Mouse (Mus musculus): ENCODE measurements around the gene Ccdc155. TPM values are rescaled to one million over a fixed set of nuclear protein-coding genes. Genes with fewer than 3 reads are reported as not detected.

The Ccdc155 gene
- polyA plus RNA-seq, 1 experiment from 2014 or later = 0.41 TPM

- DNase-seq (ENCODE audit: low spot score) (peak; percentile 96), ATAC-seq (replicated peaks; ENCODE audit: insufficient number of reproducible peaks, low FRiP score, low TSS enrichment, low read depth) (peak; percentile 77)
- under 1% methylated on average over 13 of the region's 13 CpGs for WGBS
- peaks cover 17% of the 10 kb centered on the region for H3K36me3 ChIP-seq (replicated peaks; ENCODE audit: control insufficient read depth, insufficient read depth, low read depth, low read length)
- peak overlapping the region; percentile 63 for H3K4me2 ChIP-seq (ENCODE audit: low read depth, low read length)
- H3K9ac ChIP-seq (replicated peaks; ENCODE audit: low read length) = peak overlapping the region; percentile 100
- peak overlapping the region; percentile 89 for H3K4me3 ChIP-seq (ENCODE audit: low read depth, low read length)
- H3K9me3 ChIP-seq (replicated peaks; ENCODE audit: control insufficient read depth, low read length) = no peaks in the 10 kb centered on the region
- no peaks in the 10 kb centered on the region; the same call in 1 of the 2 replicates for H3K4me1 ChIP-seq (ENCODE audit: control insufficient read depth, insufficient read depth, low read length)
- H3K27ac ChIP-seq (replicated peaks; ENCODE audit: low read depth, low read length) = peak overlapping the region; percentile 95
- peaks cover 2% of the 10 kb centered on the region; the same call in 1 of the 2 replicates for H3K27me3 ChIP-seq (ENCODE audit: control insufficient read depth, insufficient read depth, low read length)
Observed at GRCm38 (mm10) chr7:45216442-45217183, 11.9 kb upstream of the Ccdc155 start.

DNA sequence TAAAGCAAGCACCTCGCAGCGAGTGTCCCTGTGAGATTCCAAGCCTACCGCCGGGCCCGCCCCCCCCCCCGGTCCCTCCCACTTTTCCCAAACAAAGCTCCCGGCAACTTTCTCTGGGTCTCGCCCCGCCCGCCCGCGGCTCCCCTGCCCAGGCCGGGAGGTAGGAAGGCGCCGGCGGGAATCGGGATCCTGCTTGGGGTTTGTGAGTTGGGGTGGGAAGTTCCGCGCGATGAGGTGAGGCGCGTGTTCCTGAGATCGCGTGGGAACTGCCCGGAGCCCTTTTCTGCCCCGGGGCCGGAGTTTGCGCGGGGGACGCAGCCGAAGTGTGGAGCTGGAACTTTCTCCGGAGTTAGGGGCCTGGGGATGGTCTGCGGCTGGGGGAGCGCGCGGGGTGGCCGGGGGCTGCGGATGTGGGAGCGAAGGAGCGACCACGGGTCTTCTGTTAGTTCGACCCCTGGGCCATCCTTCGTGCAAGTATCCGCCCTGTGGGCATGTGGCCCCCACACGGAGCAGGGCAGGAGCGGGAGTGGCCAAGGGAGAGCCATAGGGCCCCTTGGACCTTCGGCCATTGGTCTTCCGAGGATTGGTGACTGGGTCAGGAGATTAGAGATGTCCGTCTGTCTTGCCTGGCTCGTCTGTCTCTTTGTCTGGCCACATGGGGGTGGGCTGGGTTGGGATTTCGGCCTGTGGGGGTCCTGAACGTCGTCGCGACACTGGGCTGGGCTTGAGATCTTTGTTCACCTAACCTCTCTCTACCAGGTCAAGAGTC lies 11.2 kb upstream of the Ccdc155 start, which contains the start of gene Tead2:
TSS of gene Tead2 (plus strand) at position 81 of the 769 bp plus-strand sequence.
- Histone ChIP-seq H3K36me3 (replicated peaks; ENCODE audit: control insufficient read depth, insufficient read depth, low read depth, low read length) (peaks cover 14% of the 10 kb centered on the region), H3K4me2 (ENCODE audit: low read depth, low read length) (peak within 1 kb of the TSS; percentile 63), H3K27ac (replicated peaks; ENCODE audit: low read depth, low read length) (peak within 1 kb of the TSS; percentile 95), H3K4me1 (ENCODE audit: control insufficient read depth, insufficient read depth, low read length) (no peaks in the 10 kb centered on the region; the same call in 1 of the 2 replicates), H3K27me3 (ENCODE audit: control insufficient read depth, insufficient read depth, low read length) (peaks cover 9% of the 10 kb centered on the region), H3K4me3 (ENCODE audit: low read depth, low read length) (peak within 1 kb of the TSS; percentile 89), H3K9ac (replicated peaks; ENCODE audit: low read length) (peak within 1 kb of the TSS; percentile 100), H3K9me3 (replicated peaks; ENCODE audit: control insufficient read depth, low read length) (no peaks in the 10 kb centered on the region)
- ATAC-seq (replicated peaks; ENCODE audit: insufficient number of reproducible peaks, low FRiP score, low TSS enrichment, low read depth) (peak; percentile 57), DNase-seq (ENCODE audit: low spot score) (peak; percentile 85)
- WGBS = 1% methylated on average over 51 of the region's 55 CpGs

GRCm38 (mm10) chr7:45213708-45214107 lies 9.0 kb upstream of the Ccdc155 start:
- DNase-seq (ENCODE audit: low spot score) (no peak), ATAC-seq (replicated peaks; ENCODE audit: insufficient number of reproducible peaks, low FRiP score, low TSS enrichment, low read depth) (no peak)
- 62% methylated on average over 5 of the region's 5 CpGs for WGBS
- H3K4me3 ChIP-seq (ENCODE audit: low read depth, low read length) = no peak overlapping the region
- H3K9ac ChIP-seq (replicated peaks; ENCODE audit: low read length) = no peak overlapping the region
- H3K27ac ChIP-seq (replicated peaks; ENCODE audit: low read depth, low read length) = no peak overlapping the region
- no peaks in the 10 kb centered on the region for H3K9me3 ChIP-seq (replicated peaks; ENCODE audit: control insufficient read depth, low read length)
- no peak overlapping the region for H3K4me2 ChIP-seq (ENCODE audit: low read depth, low read length)
- no peaks in the 10 kb centered on the region; the same call in 1 of the 2 replicates for H3K4me1 ChIP-seq (ENCODE audit: control insufficient read depth, insufficient read depth, low read length)
- peaks cover 15% of the 10 kb centered on the region for H3K27me3 ChIP-seq (ENCODE audit: control insufficient read depth, insufficient read depth, low read length)
- H3K36me3 ChIP-seq (replicated peaks; ENCODE audit: control insufficient read depth, insufficient read depth, low read depth, low read length) = no peaks in the 10 kb centered on the region; the same call in 1 of the 2 replicates

DNA sequence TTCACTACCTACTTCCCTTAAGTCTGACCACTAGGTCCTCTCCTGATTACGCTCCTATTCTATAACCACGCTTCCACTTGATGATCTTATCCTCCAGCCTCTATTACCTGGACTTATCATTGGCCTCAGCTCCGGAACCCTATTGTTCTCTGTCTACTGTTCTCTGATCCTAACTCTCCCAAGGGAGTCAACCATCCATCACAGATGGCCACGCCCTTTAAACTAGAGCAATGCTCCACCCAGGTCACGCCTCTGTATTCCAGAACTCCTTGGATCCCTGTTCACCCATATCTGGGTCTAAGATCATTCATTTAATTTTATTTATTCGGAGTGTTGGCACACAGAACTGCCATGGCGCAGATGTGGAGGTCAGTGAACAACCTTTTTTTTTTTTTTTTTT lies 7.7 kb upstream of the Ccdc155 start:
- no peak overlapping the region for H3K4me2 ChIP-seq (ENCODE audit: low read depth, low read length)
- 68% methylated on average over 7 of the region's 7 CpGs for WGBS
- H3K4me3 ChIP-seq (ENCODE audit: low read depth, low read length) = no peak overlapping the region
- no peaks in the 10 kb centered on the region for H3K36me3 ChIP-seq (replicated peaks; ENCODE audit: control insufficient read depth, insufficient read depth, low read depth, low read length)
- no peaks in the 10 kb centered on the region; the same call in 1 of the 2 replicates for H3K4me1 ChIP-seq (ENCODE audit: control insufficient read depth, insufficient read depth, low read length)
- no peak overlapping the region for H3K27ac ChIP-seq (replicated peaks; ENCODE audit: low read depth, low read length)
- peaks cover 15% of the 10 kb centered on the region for H3K27me3 ChIP-seq (ENCODE audit: control insufficient read depth, insufficient read depth, low read length)
- DNase-seq (ENCODE audit: low spot score) (no peak), ATAC-seq (replicated peaks; ENCODE audit: insufficient number of reproducible peaks, low FRiP score, low TSS enrichment, low read depth) (no peak)
- H3K9ac ChIP-seq (replicated peaks; ENCODE audit: low read length) = no peak overlapping the region
- no peaks in the 10 kb centered on the region for H3K9me3 ChIP-seq (replicated peaks; ENCODE audit: control insufficient read depth, low read length)

DNA sequence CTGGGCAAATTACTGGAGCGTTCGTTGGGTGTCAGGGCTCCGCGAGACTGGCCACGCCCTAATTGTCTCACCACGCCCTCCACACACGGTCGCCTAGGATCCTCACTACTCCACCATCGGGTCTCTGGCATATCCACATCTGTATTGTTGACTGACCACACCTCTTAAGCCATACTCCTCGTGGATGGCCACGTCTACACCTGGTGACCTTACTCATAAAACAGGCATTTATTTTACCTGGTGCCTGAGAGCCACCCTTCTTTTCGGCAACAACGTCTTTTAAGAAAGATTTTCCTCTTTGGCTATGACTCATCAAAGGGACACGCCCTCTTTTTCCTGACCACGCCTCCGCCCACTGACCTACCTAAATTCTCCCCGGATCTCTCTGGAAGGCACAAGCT lies 7.2 kb upstream of the Ccdc155 start, which contains the start of gene Dkkl1:
TSS of gene Dkkl1 (minus strand) at position 297 of the 401 bp plus-strand sequence.
- Histone ChIP-seq H3K9me3 (replicated peaks; ENCODE audit: control insufficient read depth, low read length) (no peaks in the 10 kb centered on the region), H3K4me2 (ENCODE audit: low read depth, low read length) (no peak within 1 kb of the TSS; the same call in 1 of the 2 replicates), H3K27me3 (ENCODE audit: control insufficient read depth, insufficient read depth, low read length) (peaks cover 15% of the 10 kb centered on the region), H3K27ac (replicated peaks; ENCODE audit: low read depth, low read length) (no peak within 1 kb of the TSS), H3K4me3 (ENCODE audit: low read depth, low read length) (0 out of 2 replicates have a peak within 1 kb of the TSS, but pooled peaks have one; percentile 6), H3K4me1 (ENCODE audit: control insufficient read depth, insufficient read depth, low read length) (no peaks in the 10 kb centered on the region), H3K9ac (replicated peaks; ENCODE audit: low read length) (no peak within 1 kb of the TSS), H3K36me3 (replicated peaks; ENCODE audit: control insufficient read depth, insufficient read depth, low read depth, low read length) (no peaks in the 10 kb centered on the region)
- 6% methylated on average over 17 of the region's 17 CpGs for WGBS
- no peak for DNase-seq (ENCODE audit: low spot score)
- no peak for ATAC-seq (replicated peaks; ENCODE audit: insufficient number of reproducible peaks, low FRiP score, low TSS enrichment, low read depth)

GRCm38 (mm10) chr7:45211070-45211469 lies 6.4 kb upstream of the Ccdc155 start:
- Histone ChIP-seq H3K36me3 (replicated peaks; ENCODE audit: control insufficient read depth, insufficient read depth, low read depth, low read length) (no peaks in the 10 kb centered on the region), H3K4me1 (ENCODE audit: control insufficient read depth, insufficient read depth, low read length) (no peaks in the 10 kb centered on the region), H3K27me3 (ENCODE audit: control insufficient read depth, insufficient read depth, low read length) (peaks cover 15% of the 10 kb centered on the region), H3K9me3 (replicated peaks; ENCODE audit: control insufficient read depth, low read length) (no peaks in the 10 kb centered on the region), H3K4me2 (ENCODE audit: low read depth, low read length) (no peak overlapping the region), H3K27ac (replicated peaks; ENCODE audit: low read depth, low read length) (no peak overlapping the region), H3K9ac (replicated peaks; ENCODE audit: low read length) (no peak overlapping the region), H3K4me3 (ENCODE audit: low read depth, low read length) (no peak overlapping the region)
- DNase-seq (ENCODE audit: low spot score) (no peak), ATAC-seq (replicated peaks; ENCODE audit: insufficient number of reproducible peaks, low FRiP score, low TSS enrichment, low read depth) (no peak)
- WGBS = 71% methylated on average over 10 of the region's 10 CpGs

GRCm38 (mm10) chr7:45208260-45208659 lies 3.6 kb upstream of the Ccdc155 start:
- ATAC-seq (replicated peaks; ENCODE audit: insufficient number of reproducible peaks, low FRiP score, low TSS enrichment, low read depth) = no peak
- DNase-seq (ENCODE audit: low spot score) = no peak
- Histone ChIP-seq H3K4me2 (ENCODE audit: low read depth, low read length) (no peak overlapping the region), H3K4me3 (ENCODE audit: low read depth, low read length) (no peak overlapping the region), H3K27me3 (ENCODE audit: control insufficient read depth, insufficient read depth, low read length) (peaks cover 15% of the 10 kb centered on the region), H3K4me1 (ENCODE audit: control insufficient read depth, insufficient read depth, low read length) (no peaks in the 10 kb centered on the region), H3K9me3 (replicated peaks; ENCODE audit: control insufficient read depth, low read length) (no peaks in the 10 kb centered on the region), H3K36me3 (replicated peaks; ENCODE audit: control insufficient read depth, insufficient read depth, low read depth, low read length) (no peaks in the 10 kb centered on the region), H3K27ac (replicated peaks; ENCODE audit: low read depth, low read length) (no peak overlapping the region), H3K9ac (replicated peaks; ENCODE audit: low read length) (no peak overlapping the region)
- WGBS = 81% methylated on average over 6 of the region's 6 CpGs

All from embryonic facial prominence, embryonic 11.5 days (tissue).